Mouse (Mus musculus): ENCODE data around the gene Vpreb1. TPM values are rescaled to one million over a fixed set of nuclear protein-coding genes. Genes with fewer than 3 reads are reported as not detected.
A peak's percentile ranks its signal among the peaks of the same experiment; 100 is the strongest.

Vpreb1 gene
- polyA plus RNA-seq (2016; fragmentation: Nextera tagmentation; extraction: Ambion mirVana) = 0.70 and 1.1 TPM in 2 replicates

DNA sequence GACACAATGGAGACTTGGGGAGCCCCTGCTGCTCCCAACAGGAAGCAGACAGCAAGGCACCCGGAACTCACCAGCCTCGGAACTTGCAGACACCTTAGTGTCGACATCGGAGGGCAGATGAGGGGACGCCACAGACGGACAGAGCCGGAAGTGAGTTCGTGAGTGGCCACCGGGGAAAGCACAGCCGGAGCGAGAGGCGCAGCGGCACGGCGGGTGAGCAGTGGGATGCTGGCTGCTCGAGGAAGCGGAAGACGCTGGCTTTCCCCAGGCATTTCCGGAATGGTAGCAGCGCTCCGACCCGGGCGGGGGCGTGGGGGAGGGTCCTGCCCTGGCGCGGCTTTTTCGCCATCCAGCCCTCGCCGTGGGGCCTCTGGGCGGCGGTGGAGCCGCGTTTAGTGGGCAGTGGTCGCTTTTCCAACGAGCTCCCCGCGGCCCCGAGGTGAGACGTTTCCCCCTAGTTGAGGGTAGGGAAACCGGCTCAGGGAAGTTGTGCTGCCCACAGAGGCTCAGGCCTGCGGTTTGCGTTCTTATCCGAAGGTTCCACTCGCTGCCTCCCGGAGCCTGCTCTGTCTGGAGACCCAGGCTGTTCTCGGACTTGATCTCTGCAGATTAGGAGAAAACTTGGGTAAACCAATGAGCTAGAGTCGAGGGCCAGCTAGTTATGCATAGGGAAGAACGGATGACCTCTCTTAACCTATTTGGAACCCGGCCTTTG, at the start of gene Vpreb1, which contains the start of gene Top3b:
TSS of gene Vpreb1 (minus strand) at position 227 of the 715 bp plus-strand sequence.
TSS of gene Top3b (plus strand) at position 120 of the 715 bp plus-strand sequence.
- WGBS = under 1% methylated on average over 49 of the region's 49 CpGs

DNA sequence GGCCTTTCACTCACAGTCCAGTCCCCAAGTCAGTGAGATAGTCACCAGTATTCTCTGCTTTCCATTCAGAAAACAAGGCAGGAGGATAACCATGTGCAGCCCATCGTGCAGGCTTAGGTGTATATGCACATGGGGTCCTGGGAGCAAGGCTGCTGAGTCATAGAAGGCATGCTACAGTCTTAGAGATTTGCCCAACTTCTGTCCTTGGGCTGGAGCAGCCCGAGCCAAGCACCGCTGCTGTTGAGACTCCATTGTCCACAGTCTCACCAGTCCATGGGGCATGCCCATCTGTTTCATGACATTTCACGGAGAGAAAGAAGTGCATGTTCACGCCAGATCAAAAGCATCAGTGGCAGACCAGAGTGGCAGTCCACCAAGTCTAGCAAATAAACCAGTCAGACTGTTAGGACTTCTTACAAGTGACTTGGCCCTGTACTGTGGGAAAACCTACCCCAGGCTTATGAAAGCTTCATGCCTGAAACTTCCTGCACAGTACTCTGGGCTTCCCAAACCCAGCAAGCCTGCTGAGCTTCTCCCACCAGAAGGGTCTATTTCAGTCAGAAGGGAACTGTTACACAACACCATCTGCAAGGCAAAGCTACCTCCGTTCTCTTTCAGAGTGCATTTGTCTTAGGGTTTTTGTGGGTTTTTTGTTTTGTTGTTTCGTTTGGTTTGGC, 47.9 kb upstream of the Vpreb1 start:
- Histone ChIP-seq H3K4me2 (no peak overlapping the region), H3K36me3 (peaks cover 92% of the 10 kb centered on the region), H3K4me1 (replicated peaks) (no peaks in the 10 kb centered on the region), H3K9ac (no peak overlapping the region), H3K4me3 (no peak overlapping the region), H3K9me3 (replicated peaks) (no peaks in the 10 kb centered on the region), H3K27ac (ENCODE audit: poor library complexity, severe bottlenecking) (no peak overlapping the region), H3K27me3 (replicated peaks) (no peaks in the 10 kb centered on the region)
- ATAC-seq (ENCODE audit: insufficient number of reproducible peaks, low FRiP score) = no peak
- WGBS = 87% methylated on average over 7 of the region's 7 CpGs

More for the DNA sequence above, at the start of gene Vpreb1, which contains the start of gene Top3b:
- peak; percentile 95 for ATAC-seq (ENCODE audit: insufficient number of reproducible peaks, low FRiP score)
- Histone ChIP-seq H3K36me3 (peaks cover 10% of the 10 kb centered on the region), H3K4me1 (replicated peaks) (peaks cover 21% of the 10 kb centered on the region), H3K27me3 (replicated peaks) (no peaks in the 10 kb centered on the region), H3K9me3 (replicated peaks) (no peaks in the 10 kb centered on the region), H3K9ac (peak within 1 kb of the TSS; percentile 80), H3K4me3 (peak within 1 kb of the TSS; percentile 68), H3K4me2 (peak within 1 kb of the TSS; percentile 80), H3K27ac (ENCODE audit: poor library complexity, severe bottlenecking) (peak within 1 kb of the TSS; percentile 98)

DNA sequence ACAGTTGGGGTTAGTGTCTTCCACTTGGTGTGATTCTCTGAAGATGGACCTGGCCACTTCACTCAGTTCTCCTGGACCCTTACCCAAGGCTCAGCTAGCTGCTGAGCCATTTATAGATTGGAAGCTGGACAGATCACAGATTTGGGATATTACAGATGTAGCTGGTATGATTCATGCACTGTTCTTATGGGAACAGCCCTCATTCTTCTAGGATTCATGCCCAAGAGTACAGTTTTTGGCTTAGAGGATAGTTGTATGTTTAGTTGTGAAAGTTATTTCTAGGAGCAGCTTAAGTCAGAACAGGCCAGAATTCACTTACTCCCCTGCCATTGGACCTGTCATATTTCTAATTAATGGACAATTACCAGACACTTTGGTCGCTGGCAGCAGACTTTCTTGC, 42.8 kb upstream of the Vpreb1 start:
- H3K4me1 ChIP-seq (replicated peaks) = peaks cover 8% of the 10 kb centered on the region; the same call in 1 of the 2 replicates
- no peak overlapping the region for H3K9ac ChIP-seq
- H3K36me3 ChIP-seq = peaks cover 79% of the 10 kb centered on the region
- WGBS = 76% methylated on average over 1 of the region's 1 CpGs
- no peak overlapping the region for H3K4me2 ChIP-seq
- no peaks in the 10 kb centered on the region for H3K27me3 ChIP-seq (replicated peaks)
- no peaks in the 10 kb centered on the region for H3K9me3 ChIP-seq (replicated peaks)
- no peak overlapping the region for H3K27ac ChIP-seq (ENCODE audit: poor library complexity, severe bottlenecking)
- H3K4me3 ChIP-seq = no peak overlapping the region
- no peak for ATAC-seq (ENCODE audit: insufficient number of reproducible peaks, low FRiP score)

DNA sequence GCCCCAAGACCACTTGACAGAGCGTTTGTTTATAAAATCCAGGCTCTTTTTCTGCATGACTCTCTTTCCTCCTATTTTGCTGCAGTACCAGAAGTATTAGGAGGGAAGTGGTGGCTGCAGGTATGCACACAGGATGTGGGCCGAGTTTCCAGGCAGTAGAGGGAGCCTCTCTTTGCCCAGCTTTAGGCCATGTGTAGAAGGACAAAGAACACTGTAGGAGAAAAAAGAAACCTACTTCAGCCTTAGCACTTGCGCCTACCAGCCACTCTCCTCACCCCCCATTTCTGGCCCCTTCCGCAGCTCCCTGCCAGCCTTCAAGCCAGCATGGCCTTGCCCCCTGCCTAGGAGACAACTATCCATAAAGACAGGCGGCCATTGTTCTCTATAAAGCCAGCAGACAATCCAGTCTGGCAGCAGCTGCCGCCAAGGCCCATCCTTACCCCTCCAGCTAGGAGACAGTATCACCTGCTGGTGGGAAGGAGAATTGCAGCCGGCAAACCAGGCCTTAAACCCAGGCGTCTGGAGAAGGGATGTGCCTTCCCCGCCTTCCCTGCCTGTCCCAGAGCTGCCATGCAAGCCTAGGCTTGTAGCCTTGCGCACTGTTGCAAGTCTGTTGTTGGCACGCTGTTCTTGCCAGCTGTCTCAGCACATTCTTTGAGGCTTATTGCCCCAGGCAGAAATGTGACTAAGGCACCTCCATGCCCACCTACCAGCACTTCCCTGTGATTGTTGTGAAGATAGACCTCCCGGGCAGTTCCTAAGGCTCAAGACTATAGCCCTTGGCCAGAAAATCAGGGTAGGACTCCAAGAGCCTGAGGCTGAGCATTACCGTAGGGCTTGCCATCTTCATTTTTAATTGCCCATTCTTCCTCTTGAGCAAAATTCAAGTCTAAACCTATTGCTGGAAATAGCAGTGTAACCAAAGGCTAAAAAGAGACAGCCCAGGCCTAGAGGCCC, 41.3 kb upstream of the Vpreb1 start:
- Histone ChIP-seq H3K4me1 (replicated peaks) (peaks cover 19% of the 10 kb centered on the region), H3K36me3 (peaks cover 65% of the 10 kb centered on the region), H3K9ac (no peak overlapping the region), H3K9me3 (replicated peaks) (no peaks in the 10 kb centered on the region), H3K27me3 (replicated peaks) (no peaks in the 10 kb centered on the region), H3K27ac (ENCODE audit: poor library complexity, severe bottlenecking) (peak overlapping the region; percentile 18; the same call in 1 of the 2 replicates), H3K4me3 (no peak overlapping the region), H3K4me2 (no peak overlapping the region)
- WGBS = 44% methylated on average over 13 of the region's 13 CpGs
- ATAC-seq (ENCODE audit: insufficient number of reproducible peaks, low FRiP score) = peak; percentile 56

DNA sequence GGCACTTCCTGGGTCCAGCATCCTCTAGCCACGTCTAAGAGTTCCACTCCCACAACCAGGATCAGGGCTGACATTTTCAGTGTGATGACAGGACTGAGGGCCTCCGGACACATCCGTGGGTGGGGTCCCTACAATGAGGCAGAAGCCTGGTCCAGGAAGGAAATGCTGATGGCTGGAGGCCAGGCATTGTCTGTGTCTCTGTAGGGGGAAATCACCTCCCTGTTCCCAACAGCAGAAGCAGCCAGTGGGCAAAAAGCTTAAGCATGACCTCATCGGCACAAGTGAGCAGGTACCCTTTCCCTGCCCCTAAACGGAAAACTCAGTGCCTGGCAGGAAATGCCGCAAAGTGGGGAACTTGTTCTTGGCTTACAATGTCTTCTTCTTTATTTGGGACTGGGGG, 37.2 kb upstream of the Vpreb1 start:
- no peaks in the 10 kb centered on the region for H3K9me3 ChIP-seq (replicated peaks)
- peaks cover 60% of the 10 kb centered on the region for H3K36me3 ChIP-seq
- WGBS = 49% methylated on average over 6 of the region's 6 CpGs

DNA sequence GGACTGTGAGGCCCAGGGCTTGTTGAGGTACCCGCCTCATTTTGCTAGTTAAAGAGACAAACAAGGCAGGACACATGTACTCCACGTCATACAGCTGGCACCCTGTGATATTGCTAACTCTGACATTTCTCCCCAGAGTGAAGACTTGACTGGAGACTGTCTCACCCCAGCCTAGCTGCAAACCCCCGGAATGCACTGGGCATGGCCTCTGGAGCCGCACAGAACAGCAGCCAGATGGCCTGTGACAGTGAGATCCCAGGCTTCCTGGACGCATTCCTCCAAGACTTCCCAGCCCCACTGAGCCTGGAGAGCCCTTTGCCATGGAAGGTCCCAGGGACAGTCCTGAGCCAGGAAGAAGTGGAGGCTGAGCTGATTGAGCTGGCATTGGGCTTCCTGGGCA, 32.5 kb upstream of the Vpreb1 start:
- H3K4me2 ChIP-seq = no peak overlapping the region
- 69% methylated on average over 5 of the region's 5 CpGs for WGBS
- H3K27ac ChIP-seq (ENCODE audit: poor library complexity, severe bottlenecking) = no peak overlapping the region
- peaks cover 16% of the 10 kb centered on the region for H3K4me1 ChIP-seq (replicated peaks)
- no peak overlapping the region for H3K4me3 ChIP-seq
- no peak for ATAC-seq (ENCODE audit: insufficient number of reproducible peaks, low FRiP score)
- H3K9ac ChIP-seq = no peak overlapping the region
- H3K27me3 ChIP-seq (replicated peaks) = no peaks in the 10 kb centered on the region
- H3K36me3 ChIP-seq = peaks cover 41% of the 10 kb centered on the region
- no peaks in the 10 kb centered on the region for H3K9me3 ChIP-seq (replicated peaks)

More for the DNA sequence above, 37.2 kb upstream of the Vpreb1 start:
- peak; percentile 82 for ATAC-seq (ENCODE audit: insufficient number of reproducible peaks, low FRiP score)
- Histone ChIP-seq H3K9ac (no peak overlapping the region), H3K4me3 (no peak overlapping the region), H3K27me3 (replicated peaks) (no peaks in the 10 kb centered on the region), H3K4me2 (no peak overlapping the region), H3K27ac (ENCODE audit: poor library complexity, severe bottlenecking) (peak overlapping the region; percentile 80), H3K4me1 (replicated peaks) (peaks cover 25% of the 10 kb centered on the region)

DNA sequence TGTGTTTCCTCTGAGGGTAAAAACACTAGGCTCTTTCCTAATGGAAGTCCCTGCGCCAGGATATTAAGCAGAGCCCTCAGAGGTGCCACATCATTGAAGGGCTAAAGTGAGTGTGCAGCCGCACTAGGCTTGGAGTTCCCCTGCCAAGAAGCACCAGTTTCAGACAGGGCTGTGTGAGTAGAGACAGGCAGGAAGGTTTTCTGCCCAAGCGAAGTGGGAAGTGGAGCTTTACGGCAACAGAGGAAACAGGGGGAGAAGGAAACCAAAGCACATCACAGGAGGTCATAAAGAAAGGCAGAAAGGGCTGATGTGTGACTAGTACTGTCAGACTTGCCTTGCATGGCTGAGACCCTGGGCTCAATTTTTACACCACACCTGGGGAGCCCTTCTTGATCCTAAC, 31.7 kb upstream of the Vpreb1 start:
- Histone ChIP-seq H3K9ac (no peak overlapping the region), H3K27me3 (replicated peaks) (no peaks in the 10 kb centered on the region), H3K4me3 (no peak overlapping the region), H3K27ac (ENCODE audit: poor library complexity, severe bottlenecking) (peak overlapping the region; percentile 31), H3K9me3 (replicated peaks) (no peaks in the 10 kb centered on the region), H3K36me3 (peaks cover 41% of the 10 kb centered on the region), H3K4me1 (replicated peaks) (peaks cover 11% of the 10 kb centered on the region), H3K4me2 (no peak overlapping the region)
- WGBS = 74% methylated on average over 4 of the region's 4 CpGs
- ATAC-seq (ENCODE audit: insufficient number of reproducible peaks, low FRiP score) = no peak

DNA sequence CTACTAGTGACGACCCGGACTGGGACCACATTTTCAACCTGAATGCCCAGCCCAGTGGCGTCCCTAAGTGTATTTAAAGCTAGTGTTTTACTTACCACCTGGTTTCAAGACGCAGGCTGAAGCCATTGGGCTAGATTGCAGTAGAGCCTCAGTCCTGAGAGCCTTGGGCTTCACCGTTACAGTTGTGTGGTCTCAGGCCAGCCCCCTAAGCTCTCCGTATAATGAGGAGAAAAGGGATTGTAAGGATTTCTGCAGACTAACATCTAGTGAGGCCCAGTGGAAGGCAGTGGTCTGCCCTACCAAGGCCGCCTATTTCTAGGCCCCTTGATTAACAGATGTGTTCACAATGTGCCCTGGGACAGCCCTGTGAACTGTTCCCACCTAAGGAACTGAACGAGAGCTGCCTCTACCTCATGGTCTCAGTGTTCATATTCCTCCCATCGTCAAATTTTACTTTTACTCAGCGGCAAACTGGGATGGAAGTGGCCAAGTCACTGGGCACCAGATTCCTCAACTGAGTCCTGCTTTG, 26.5 kb upstream of the Vpreb1 start:
- H3K4me3 ChIP-seq = peak overlapping the region; percentile 64
- peak overlapping the region; percentile 85 for H3K4me2 ChIP-seq
- H3K9me3 ChIP-seq (replicated peaks) = no peaks in the 10 kb centered on the region
- 28% methylated on average over 10 of the region's 10 CpGs for WGBS
- H3K9ac ChIP-seq = peak overlapping the region; percentile 83
- H3K36me3 ChIP-seq = peaks cover 31% of the 10 kb centered on the region
- peak overlapping the region; percentile 50; the same call in 1 of the 2 replicates for H3K27ac ChIP-seq (ENCODE audit: poor library complexity, severe bottlenecking)
- no peak for ATAC-seq (ENCODE audit: insufficient number of reproducible peaks, low FRiP score)
- no peaks in the 10 kb centered on the region for H3K27me3 ChIP-seq (replicated peaks)
- peaks cover 9% of the 10 kb centered on the region for H3K4me1 ChIP-seq (replicated peaks)

DNA sequence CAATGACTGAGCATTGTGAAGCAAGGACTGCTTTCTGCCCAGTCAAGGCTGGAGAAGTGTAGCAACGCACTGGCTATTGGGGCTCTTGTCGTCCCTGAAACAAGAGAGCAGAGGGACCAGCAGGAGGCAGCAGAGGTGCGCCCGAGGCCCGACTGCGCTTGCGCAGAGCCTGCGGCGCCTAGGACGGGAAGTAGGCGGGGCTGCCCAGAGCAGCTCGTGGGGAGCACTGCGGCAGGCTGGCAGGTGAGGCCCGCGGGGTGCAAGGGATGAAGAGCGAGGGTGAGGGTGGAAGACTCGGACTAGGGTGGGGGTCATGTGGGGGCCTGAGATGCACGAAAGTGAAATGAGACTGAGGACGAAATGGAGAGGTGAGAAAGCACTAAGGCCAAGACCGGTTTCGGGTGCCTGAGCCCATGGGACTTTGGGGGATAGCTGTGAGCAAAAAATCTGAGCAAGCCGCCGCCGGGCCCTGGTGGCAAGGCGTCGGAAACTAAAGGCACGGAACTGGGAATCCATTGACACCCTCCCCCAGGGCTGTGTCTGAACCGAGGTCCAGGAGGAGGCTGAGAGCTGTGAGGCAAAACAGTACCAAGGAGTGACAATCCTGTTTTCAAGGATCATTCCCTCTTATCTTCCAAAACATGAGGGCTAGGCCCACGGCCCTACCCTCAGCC, 25.9 kb upstream of the Vpreb1 start, which contains the start of gene Ppm1f:
TSS of gene Ppm1f (plus strand) at position 88 of the 674 bp plus-strand sequence.
- Histone ChIP-seq H3K4me3 (peak within 1 kb of the TSS; percentile 64), H3K4me1 (replicated peaks) (peaks cover 9% of the 10 kb centered on the region), H3K9me3 (replicated peaks) (no peaks in the 10 kb centered on the region), H3K27me3 (replicated peaks) (no peaks in the 10 kb centered on the region), H3K4me2 (peak within 1 kb of the TSS; percentile 85), H3K27ac (ENCODE audit: poor library complexity, severe bottlenecking) (peak within 1 kb of the TSS; percentile 50; the same call in 1 of the 2 replicates), H3K36me3 (peaks cover 33% of the 10 kb centered on the region), H3K9ac (peak within 1 kb of the TSS; percentile 83)
- under 1% methylated on average over 29 of the region's 29 CpGs for WGBS
- peak; percentile 92 for ATAC-seq (ENCODE audit: insufficient number of reproducible peaks, low FRiP score)

DNA sequence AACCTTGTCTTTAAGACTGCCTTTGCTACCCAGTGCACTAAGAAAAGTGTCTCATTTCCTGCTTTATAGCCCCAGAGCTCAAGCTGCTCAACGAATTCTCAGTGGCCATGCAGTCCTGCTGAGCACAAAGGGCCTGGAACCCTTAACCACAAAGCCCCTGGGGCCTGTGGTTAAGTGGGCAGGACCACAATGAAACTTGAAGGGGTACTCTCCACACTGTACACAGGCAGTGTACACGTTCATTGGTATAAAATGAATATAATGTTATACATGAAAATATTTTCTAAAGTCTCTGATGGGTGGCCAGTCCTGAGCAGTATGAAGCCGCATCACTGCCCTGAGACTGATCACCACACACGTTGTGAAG, 25.4 kb upstream of the Vpreb1 start:
- H3K4me1 ChIP-seq (replicated peaks) = peaks cover 9% of the 10 kb centered on the region
- peak overlapping the region; percentile 85 for H3K4me2 ChIP-seq
- no peak overlapping the region for H3K9ac ChIP-seq
- no peak overlapping the region for H3K27ac ChIP-seq (ENCODE audit: poor library complexity, severe bottlenecking)
- ATAC-seq (ENCODE audit: insufficient number of reproducible peaks, low FRiP score) = peak; percentile 4; the same call in 1 of the 2 replicates
- H3K4me3 ChIP-seq = 0 out of 2 replicates have a peak overlapping the region, but pooled peaks have one; percentile 64
- 22% methylated on average over 4 of the region's 4 CpGs for WGBS
- no peaks in the 10 kb centered on the region for H3K27me3 ChIP-seq (replicated peaks)
- no peaks in the 10 kb centered on the region for H3K9me3 ChIP-seq (replicated peaks)
- peaks cover 39% of the 10 kb centered on the region for H3K36me3 ChIP-seq

Measured in heart, embryonic 12.5 days (tissue).